Mouse (Mus musculus) G1E (cell line): Measurements from ENCODE around the gene Nppc.

Source experiments
- CTCF ChIP-seq: IDR thresholded peaks from 2 replicates; pipeline ENCODE4 v1.5.1; 2012; ENCODE audit warnings: low read depth, low read length, inconsistent platforms, mixed read lengths
- GATA1 ChIP-seq: IDR thresholded peaks from 2 replicates; pipeline ENCODE4 v1.6.1; 2012; ENCODE audit warnings: borderline replicate concordance, low read length, inconsistent platforms, mixed read lengths
- POLR2AphosphoS5 ChIP-seq: IDR thresholded peaks from 2 replicates; pipeline ENCODE4 v1.6.1; 2012; ENCODE audit warnings: low read depth, low read length, inconsistent platforms; ENCODE audit not compliant: insufficient replicate concordance
- TAL1 ChIP-seq: conservative IDR thresholded peaks from 2 replicates; pipeline ENCODE4 v1.6.1; 2012; ENCODE audit warnings: low read depth, low read length, inconsistent platforms, mixed read lengths

GRCm38 (mm10) chr1:86705461-86705860 is 35.1 kb upstream of the Nppc start:
- TF ChIP-seq CTCF, result no peak
- TF ChIP-seq POLR2AphosphoS5, result no peak
- no peak for TF ChIP-seq GATA1
- no peak for TF ChIP-seq TAL1
